Comparison of ENCODE assay signal across 8 mouse cellular contexts in genomic region chr15:101175613-101176283, GRCm38 (mm10). TPM values are rescaled to one million over a fixed set of nuclear protein-coding genes. Genes with fewer than 3 reads are reported as not detected.
DNase-seq lines count a peak whose midpoint lies in the region; ATAC-seq lines count a peak whose summit lies in the region.

No protein-coding gene starts in this region.

- H3K9me3 ChIP-seq in neural tube, embryonic 11.5 days (ENCODE audit: control insufficient read depth, low read length): no peaks in the 10 kb centered on the region
- H3K9me3 ChIP-seq in limb, embryonic 12.5 days: no peaks in the 10 kb centered on the region
- H3K9me3 ChIP-seq in stomach, embryonic 15.5 days: no peaks in the 10 kb centered on the region

- H3K4me3 ChIP-seq in neural tube, embryonic 11.5 days (ENCODE audit: low read depth, low read length): peak overlapping the region; percentile 93
- peak overlapping the region; percentile 90 for H3K4me3 ChIP-seq in limb, embryonic 12.5 days (replicated peaks)
- H3K4me3 ChIP-seq in stomach, embryonic 15.5 days (replicated peaks): peak overlapping the region; percentile 83

- peak; percentile 42 for DNase-seq in cerebellum, adult 9-11 months
- no peak for DNase-seq in cerebellum, postnatal 4 days (ENCODE audit: low spot score in 2 of 2)
- no peak for DNase-seq in neural tube, embryonic 11.5 days (ENCODE audit: low spot score)
- DNase-seq in neural tube, embryonic 10.5 days (ENCODE audit: extremely low spot score, low spot score): no peak
- no peak for DNase-seq in spleen, postnatal 14 days (ENCODE audit: low spot score in 2 of 2)
- no peak for DNase-seq in frontal cortex, postnatal 14 days (ENCODE audit: low spot score in 2 of 2)

- H3K27ac ChIP-seq in neural tube, embryonic 11.5 days (ENCODE audit: low read depth, low read length): no peak overlapping the region
- H3K27ac ChIP-seq in limb, embryonic 12.5 days: peak overlapping the region; percentile 47; the same call in 1 of the 2 replicates
- peak overlapping the region; percentile 81; the same call in 1 of the 2 replicates for H3K27ac ChIP-seq in stomach, embryonic 15.5 days

- no peaks in the 10 kb centered on the region for H3K36me3 ChIP-seq in neural tube, embryonic 11.5 days (ENCODE audit: control insufficient read depth, insufficient read depth, low read length)
- no peaks in the 10 kb centered on the region for H3K36me3 ChIP-seq in limb, embryonic 12.5 days
- no peaks in the 10 kb centered on the region for H3K36me3 ChIP-seq in stomach, embryonic 15.5 days

- peaks cover 16% of the 10 kb centered on the region for H3K4me1 ChIP-seq in neural tube, embryonic 11.5 days (ENCODE audit: control insufficient read depth, insufficient read depth, low read length)
- peaks cover 60% of the 10 kb centered on the region for H3K4me1 ChIP-seq in limb, embryonic 12.5 days (replicated peaks)
- H3K4me1 ChIP-seq in stomach, embryonic 15.5 days: peaks cover 51% of the 10 kb centered on the region

- no peak for ATAC-seq in neural tube, embryonic 11.5 days (ENCODE audit: insufficient read depth, low FRiP score, low TSS enrichment)
- no peak for ATAC-seq in limb, embryonic 12.5 days (ENCODE audit: insufficient number of reproducible peaks, insufficient read depth, low FRiP score, low TSS enrichment, low read depth)
- ATAC-seq in stomach, embryonic 15.5 days (ENCODE audit: insufficient read depth, low FRiP score, low read depth): no peak

- H3K9ac ChIP-seq in neural tube, embryonic 11.5 days (ENCODE audit: low read length): peak overlapping the region; percentile 92
- peak overlapping the region; percentile 95 for H3K9ac ChIP-seq in limb, embryonic 12.5 days (replicated peaks)
- H3K9ac ChIP-seq in stomach, embryonic 15.5 days: peak overlapping the region; percentile 85; the same call in 1 of the 2 replicates

- no peaks in the 10 kb centered on the region for H3K27me3 ChIP-seq in neural tube, embryonic 11.5 days (ENCODE audit: control insufficient read depth, insufficient read depth, low read length)
- peaks cover 10% of the 10 kb centered on the region for H3K27me3 ChIP-seq in limb, embryonic 12.5 days
- no peaks in the 10 kb centered on the region for H3K27me3 ChIP-seq in stomach, embryonic 15.5 days (replicated peaks)

- 21% methylated on average over 17 of the region's 17 CpGs for WGBS in neural tube, embryonic 11.5 days
- WGBS in limb, embryonic 12.5 days: 19% methylated on average over 17 of the region's 17 CpGs
- 24% methylated on average over 17 of the region's 17 CpGs for WGBS in stomach, embryonic 15.5 days

- H3K4me2 ChIP-seq in neural tube, embryonic 11.5 days (ENCODE audit: low read depth): peak overlapping the region; percentile 95
- H3K4me2 ChIP-seq in limb, embryonic 12.5 days: peak overlapping the region; percentile 92
- peak overlapping the region; percentile 83 for H3K4me2 ChIP-seq in stomach, embryonic 15.5 days

RNA-seq across cellular contexts. Expression of gene Acvr1b, which starts 1.9 kb away (rescaled TPM):
- polyA plus RNA-seq in neural tube, embryonic 11.5 days (2014; fragmentation: Nextera tagmentation; extraction: Ambion mirVana): 16.6 and 17.4 TPM in 2 replicates
- polyA plus RNA-seq in limb, embryonic 12.5 days (2016; fragmentation: Nextera tagmentation; extraction: Ambion mirVana): 7.3 and 8.2 TPM in 2 replicates
- 8.9 and 9.9 TPM in 2 replicates for polyA plus RNA-seq in stomach, embryonic 15.5 days (2015; fragmentation: Nextera tagmentation; extraction: Ambion mirVana)

RNA-seq across cellular contexts. Expression of gene Acvrl1, which starts 47.4 kb away (rescaled TPM):
- polyA plus RNA-seq in neural tube, embryonic 11.5 days (2014; fragmentation: Nextera tagmentation; extraction: Ambion mirVana): 5.1 and 5.2 TPM in 2 replicates
- 7.3 and 7.4 TPM in 2 replicates for polyA plus RNA-seq in limb, embryonic 12.5 days (2016; fragmentation: Nextera tagmentation; extraction: Ambion mirVana)
- polyA plus RNA-seq in stomach, embryonic 15.5 days (2015; fragmentation: Nextera tagmentation; extraction: Ambion mirVana): 27.0 and 28.4 TPM in 2 replicates

RNA-seq across cellular contexts. Expression of gene Grasp, which starts 48.2 kb away (rescaled TPM):
- polyA plus RNA-seq in neural tube, embryonic 11.5 days (2014; fragmentation: Nextera tagmentation; extraction: Ambion mirVana): 6.6 TPM in 2 replicates
- polyA plus RNA-seq in limb, embryonic 12.5 days (2016; fragmentation: Nextera tagmentation; extraction: Ambion mirVana): 7.9 and 10.5 TPM in 2 replicates
- 6.0 and 7.3 TPM in 2 replicates for polyA plus RNA-seq in stomach, embryonic 15.5 days (2015; fragmentation: Nextera tagmentation; extraction: Ambion mirVana)
